Mouse (Mus musculus) intestine, embryonic 16.5 days (tissue): Measurements from ENCODE around the gene Ramp1. TPM values are rescaled to one million over a fixed set of nuclear protein-coding genes. Genes with fewer than 3 reads are reported as not detected.
A peak's percentile ranks its signal among the peaks of the same experiment; 100 is the strongest.

ENCODE experiments used
- ATAC-seq: fragments of 200-750 bp; cut with Nextera tagmentation; 2 replicates; pipeline ENCODE4 v1.8.0; 2017; ENCODE audit warnings: moderate TSS enrichment, moderate library complexity
- H3K27ac ChIP-seq: fragments of 300-500 bp; sonication (generic); 2 replicates; pipeline ENCODE4 v1.5.1; 2014; ENCODE audit warnings: mild to moderate bottlenecking, low read length
- H3K27me3 ChIP-seq: fragments of 300-500 bp; sonication (generic); replicated peaks from 2 replicates; pipeline ENCODE4 v1.6.1; 2014; ENCODE audit warnings: low read length, control low read depth, mixed read lengths; ENCODE audit not compliant: control insufficient read depth, insufficient read depth
- H3K36me3 ChIP-seq: fragments of 300-500 bp; sonication (generic); 2 replicates; pipeline ENCODE4 v1.6.1; 2014; ENCODE audit warnings: low read length, control low read depth; ENCODE audit not compliant: control insufficient read depth, insufficient read depth
- H3K4me1 ChIP-seq: fragments of 300-500 bp; sonication (generic); 2 replicates; pipeline ENCODE4 v1.6.1; 2014; ENCODE audit warnings: low read length, control low read depth, mixed read lengths; ENCODE audit not compliant: control insufficient read depth, insufficient read depth
- H3K4me2 ChIP-seq: fragments of 300-500 bp; sonication (generic); 2 replicates; pipeline ENCODE4 v1.6.1; 2014; ENCODE audit warnings: low read depth, low read length, control low read depth
- H3K4me3 ChIP-seq: fragments of 300-500 bp; sonication (generic); 2 replicates; pipeline ENCODE4 v1.5.1; 2014; ENCODE audit warnings: mild to moderate bottlenecking, low read length
- H3K9ac ChIP-seq: fragments of 300-500 bp; sonication (generic); 2 replicates; pipeline ENCODE4 v1.6.1; 2014; ENCODE audit warnings: low read depth, low read length
- H3K9me3 ChIP-seq: fragments of 300-500 bp; sonication (generic); 2 replicates; pipeline ENCODE4 v1.6.1; 2016; ENCODE audit warnings: low read length, control low read depth; ENCODE audit not compliant: control insufficient read depth
- WGBS: fragments of 180-500 bp; shearing (Covaris S2); extraction: QIAGEN DNeasy Blood & Tissue Kit; methylation state at CpG from one replicate; pipeline ENCODE4 v1.1.7; 2014; 5-methylcytosine and 5-hydroxymethylcytosine counted together
- polyA plus RNA-seq: library from polyadenylated mRNA; unstranded; fragments of >200 nt; fragmentation: Nextera tagmentation; extraction: Ambion mirVana; gene quantifications from 2 replicates; pipeline ENCODE4 v1.2.1, GENCODE M21; 2015

Gene Ramp1
- 11.4 and 11.9 TPM in 2 replicates for polyA plus RNA-seq

- ATAC-seq = peak; percentile 66; the same call in 1 of the 2 replicates
- H3K4me2 ChIP-seq = peak within 1 kb of the TSS; percentile 71
- H3K27me3 ChIP-seq = 0 out of 2 replicates have a peak, but pooled peaks cover 8% of the 10 kb centered on the region
- peak within 1 kb of the TSS; percentile 66 for H3K9ac ChIP-seq
- H3K4me3 ChIP-seq = peak within 1 kb of the TSS; percentile 50
- no peaks in the 10 kb centered on the region for H3K9me3 ChIP-seq
- H3K4me1 ChIP-seq = peaks cover 17% of the 10 kb centered on the region
- WGBS = 4% methylated on average over 35 of the region's 37 CpGs
- no peaks in the 10 kb centered on the region for H3K36me3 ChIP-seq
- no peak within 1 kb of the TSS for H3K27ac ChIP-seq
Observed at GRCm38 (mm10) chr1:91179533-91180173, at the start of gene Ramp1. TSS of gene Ramp1 (plus strand) at chr1:91179822.

GRCm38 (mm10) chr1:91137036-91137435 lies 42.6 kb upstream of the Ramp1 start:
- H3K27ac ChIP-seq = no peak overlapping the region
- H3K4me3 ChIP-seq = no peak overlapping the region
- no peaks in the 10 kb centered on the region for H3K36me3 ChIP-seq
- H3K9ac ChIP-seq = no peak overlapping the region
- H3K9me3 ChIP-seq = no peaks in the 10 kb centered on the region
- ATAC-seq = no peak
- no peak overlapping the region for H3K4me2 ChIP-seq
- WGBS = 80% methylated on average over 2 of the region's 2 CpGs
- H3K27me3 ChIP-seq = no peaks in the 10 kb centered on the region
- no peaks in the 10 kb centered on the region for H3K4me1 ChIP-seq

- Histone ChIP-seq H3K9me3 (no peaks in the 10 kb centered on the region), H3K36me3 (no peaks in the 10 kb centered on the region), H3K4me3 (no peak within 1 kb of the TSS), H3K27me3 (no peaks in the 10 kb centered on the region), H3K27ac (no peak within 1 kb of the TSS), H3K4me2 (no peak within 1 kb of the TSS), H3K4me1 (no peaks in the 10 kb centered on the region), H3K9ac (no peak within 1 kb of the TSS)
- 61% methylated on average over 20 of the region's 20 CpGs for WGBS
- ATAC-seq = no peak
Observed at GRCm38 (mm10) chr1:91144813-91145212, 34.8 kb upstream of the Ramp1 start, which contains the start of gene Rbm44. TSS of gene Rbm44 (plus strand) at chr1:91145089.

GRCm38 (mm10) chr1:91151509-91151908 lies 28.1 kb upstream of the Ramp1 start:
- Histone ChIP-seq H3K4me1 (no peaks in the 10 kb centered on the region), H3K9ac (no peak overlapping the region), H3K4me3 (no peak overlapping the region), H3K27ac (no peak overlapping the region), H3K9me3 (no peaks in the 10 kb centered on the region), H3K27me3 (no peaks in the 10 kb centered on the region), H3K4me2 (no peak overlapping the region), H3K36me3 (no peaks in the 10 kb centered on the region)
- no peak for ATAC-seq
- WGBS = 61% methylated on average over 2 of the region's 2 CpGs

GRCm38 (mm10) chr1:91166798-91167197 lies 12.8 kb upstream of the Ramp1 start:
- no peaks in the 10 kb centered on the region for H3K4me1 ChIP-seq
- no peak overlapping the region for H3K9ac ChIP-seq
- 78% methylated on average over 6 of the region's 6 CpGs for WGBS
- no peak for ATAC-seq
- H3K27ac ChIP-seq = no peak overlapping the region
- H3K9me3 ChIP-seq = no peaks in the 10 kb centered on the region
- no peaks in the 10 kb centered on the region for H3K36me3 ChIP-seq
- no peak overlapping the region for H3K4me2 ChIP-seq
- H3K27me3 ChIP-seq = no peaks in the 10 kb centered on the region
- H3K4me3 ChIP-seq = no peak overlapping the region

GRCm38 (mm10) chr1:91169157-91169556 lies 10.5 kb upstream of the Ramp1 start:
- Histone ChIP-seq H3K9me3 (no peaks in the 10 kb centered on the region), H3K27me3 (no peaks in the 10 kb centered on the region), H3K4me3 (no peak overlapping the region), H3K36me3 (no peaks in the 10 kb centered on the region), H3K9ac (no peak overlapping the region), H3K4me2 (no peak overlapping the region), H3K4me1 (no peaks in the 10 kb centered on the region), H3K27ac (no peak overlapping the region)
- WGBS = 86% methylated on average over 4 of the region's 4 CpGs
- ATAC-seq = no peak

- Histone ChIP-seq H3K4me1 (peaks cover 2% of the 10 kb centered on the region), H3K27me3 (0 out of 2 replicates have a peak, but pooled peaks cover 5% of the 10 kb centered on the region), H3K36me3 (no peaks in the 10 kb centered on the region), H3K4me2 (no peak overlapping the region), H3K9ac (no peak overlapping the region), H3K27ac (no peak overlapping the region), H3K9me3 (no peaks in the 10 kb centered on the region), H3K4me3 (no peak overlapping the region)
- 91% methylated on average over 5 of the region's 5 CpGs for WGBS
- no peak for ATAC-seq
Observed at GRCm38 (mm10) chr1:91174796-91175195, 4.8 kb upstream of the Ramp1 start.

GRCm38 (mm10) chr1:91176026-91176425 lies 3.6 kb upstream of the Ramp1 start:
- WGBS = 63% methylated on average over 3 of the region's 3 CpGs
- Histone ChIP-seq H3K4me1 (peaks cover 10% of the 10 kb centered on the region), H3K4me3 (no peak overlapping the region), H3K27ac (no peak overlapping the region), H3K9ac (no peak overlapping the region), H3K4me2 (no peak overlapping the region), H3K27me3 (0 out of 2 replicates have a peak, but pooled peaks cover 8% of the 10 kb centered on the region), H3K9me3 (no peaks in the 10 kb centered on the region), H3K36me3 (no peaks in the 10 kb centered on the region)
- no peak for ATAC-seq

- Histone ChIP-seq H3K27me3 (0 out of 2 replicates have a peak, but pooled peaks cover 8% of the 10 kb centered on the region), H3K9me3 (no peaks in the 10 kb centered on the region), H3K9ac (no peak overlapping the region), H3K36me3 (no peaks in the 10 kb centered on the region), H3K4me2 (no peak overlapping the region), H3K27ac (no peak overlapping the region), H3K4me3 (no peak overlapping the region), H3K4me1 (peaks cover 15% of the 10 kb centered on the region)
- ATAC-seq = no peak
- 82% methylated on average over 4 of the region's 4 CpGs for WGBS
Observed at GRCm38 (mm10) chr1:91176871-91177270, 2.8 kb upstream of the Ramp1 start.
